Mouse (Mus musculus) small intestine, adult 2 months (tissue): Measurements from ENCODE around the gene Zfp934.
"Not testable (repeated sequence)": the region's sequence is repeated elsewhere in the genome, so short reads cannot be mapped to it uniquely, and the experiment has no call there.

Experiments used
- CTCF ChIP-seq: fragments of 200-500 bp; IDR thresholded peaks from 2 replicates; pipeline ENCODE4 v1.5.1; 2012; ENCODE audit warnings: low read depth, mild to moderate bottlenecking, control low read depth, inconsistent platforms, low read length, moderate library complexity, mixed read lengths; ENCODE audit not compliant: insufficient replicate concordance, insufficient read length; ENCODE audit errors: extremely low read depth
- POLR2A ChIP-seq: fragments of 200-500 bp; IDR thresholded peaks from 2 replicates; pipeline ENCODE4 v1.6.1; 2012; ENCODE audit warnings: low read depth, mild to moderate bottlenecking, control low read depth, inconsistent platforms, low read length, moderate library complexity

GRCm38 (mm10) chr13:62558189-62559110, 12.5 kb downstream of the Zfp934 start, which contains the start of gene Zfp935:
- not testable (repeated sequence) for TF ChIP-seq POLR2A, CTCF
